Mouse (Mus musculus) heart, embryonic 12.5 days (tissue): ENCODE measurements around the gene Zfp597. TPM values are rescaled to one million over a fixed set of nuclear protein-coding genes. Genes with fewer than 3 reads are reported as not detected.
A peak's percentile ranks its signal among the peaks of the same experiment; 100 is the strongest.

Experiments
- ATAC-seq: fragments of 200-750 bp; cut with Nextera tagmentation; 2 replicates; pipeline ENCODE4 v1.8.0; 2017; ENCODE audit warnings: moderate TSS enrichment, moderate library complexity; ENCODE audit not compliant: insufficient number of reproducible peaks, low FRiP score
- H3K27ac ChIP-seq: fragments of 300-500 bp; sonication (generic); 2 replicates; pipeline ENCODE4 v1.5.1; 2016; ENCODE audit warnings: mild to moderate bottlenecking, moderate library complexity; ENCODE audit not compliant: poor library complexity, severe bottlenecking
- H3K27me3 ChIP-seq: fragments of 300-500 bp; sonication (generic); replicated peaks from 2 replicates; pipeline ENCODE4 v1.6.1; 2016; ENCODE audit warnings: mild to moderate bottlenecking, moderate library complexity
- H3K36me3 ChIP-seq: fragments of 300-500 bp; sonication (generic); 2 replicates; pipeline ENCODE4 v1.6.1; 2016; ENCODE audit warnings: mild to moderate bottlenecking, moderate library complexity
- H3K4me1 ChIP-seq: fragments of 300-500 bp; sonication (generic); replicated peaks from 2 replicates; pipeline ENCODE4 v1.6.1; 2016; ENCODE audit warnings: mild to moderate bottlenecking
- H3K4me2 ChIP-seq: fragments of 300-500 bp; sonication (generic); 2 replicates; pipeline ENCODE4 v1.6.1; 2016; ENCODE audit warnings: mild to moderate bottlenecking, moderate library complexity
- H3K4me3 ChIP-seq: fragments of 300-500 bp; sonication (generic); 2 replicates; pipeline ENCODE4 v1.5.1; 2016; ENCODE audit warnings: mild to moderate bottlenecking
- H3K9ac ChIP-seq: fragments of 300-500 bp; sonication (generic); 2 replicates; pipeline ENCODE4 v1.6.1; 2016; ENCODE audit warnings: mild to moderate bottlenecking, moderate library complexity
- H3K9me3 ChIP-seq: fragments of 300-500 bp; sonication (generic); replicated peaks from 2 replicates; pipeline ENCODE4 v1.6.1; 2016; ENCODE audit warnings: mild to moderate bottlenecking, moderate library complexity
- WGBS: fragments of 180-500 bp; shearing (Covaris S2); methylation state at CpG from one replicate; pipeline ENCODE4 v1.1.7; 2016; 5-methylcytosine and 5-hydroxymethylcytosine counted together
- polyA plus RNA-seq: library from polyadenylated mRNA; unstranded; fragments of >200 nt; fragmentation: Nextera tagmentation; extraction: Ambion mirVana; gene quantifications from 2 replicates; pipeline ENCODE4 v1.2.1, GENCODE M21; 2016

Gene Zfp597
- 6.5 and 7.8 TPM in 2 replicates for polyA plus RNA-seq

- H3K9me3 ChIP-seq = no peaks in the 10 kb centered on the region
- under 1% methylated on average over 88 of the region's 88 CpGs for WGBS
- peak within 1 kb of the TSS; percentile 88 for H3K9ac ChIP-seq
- peak; percentile 99 for ATAC-seq
- peaks cover 12% of the 10 kb centered on the region for H3K36me3 ChIP-seq
- H3K4me2 ChIP-seq = peak within 1 kb of the TSS; percentile 78
- peak within 1 kb of the TSS; percentile 94 for H3K27ac ChIP-seq
- H3K4me1 ChIP-seq = peaks cover 16% of the 10 kb centered on the region
- peak within 1 kb of the TSS; percentile 78 for H3K4me3 ChIP-seq
- no peaks in the 10 kb centered on the region for H3K27me3 ChIP-seq
Observed at GRCm38 (mm10) chr16:3884201-3885064, at the start of gene Zfp597, which contains the start of gene Gm20695. Gene Zfp597, minus strand, starts transcription at chr16:3884561. Gene Gm20695, plus strand, starts transcription at chr16:3884648.

- Histone ChIP-seq H3K27me3 (no peaks in the 10 kb centered on the region), H3K9me3 (no peaks in the 10 kb centered on the region), H3K9ac (no peak overlapping the region), H3K27ac (no peak overlapping the region), H3K4me3 (no peak overlapping the region), H3K4me1 (no peaks in the 10 kb centered on the region), H3K4me2 (no peak overlapping the region), H3K36me3 (peaks cover 66% of the 10 kb centered on the region)
- ATAC-seq = no peak
- WGBS = 82% methylated on average over 1 of the region's 1 CpGs
Observed at GRCm38 (mm10) chr16:3934091-3934490, 49.7 kb upstream of the Zfp597 start.

GRCm38 (mm10) chr16:3933536-3933935, 49.2 kb upstream of the Zfp597 start:
- Histone ChIP-seq H3K36me3 (peaks cover 66% of the 10 kb centered on the region), H3K27me3 (no peaks in the 10 kb centered on the region)
- no peak for ATAC-seq

GRCm38 (mm10) chr16:3929151-3929550, 44.8 kb upstream of the Zfp597 start:
- H3K4me2 ChIP-seq = no peak overlapping the region
- H3K4me1 ChIP-seq = no peaks in the 10 kb centered on the region
- no peak overlapping the region for H3K4me3 ChIP-seq
- no peak overlapping the region for H3K9ac ChIP-seq
- H3K27ac ChIP-seq = no peak overlapping the region
- no peak for ATAC-seq
- 70% methylated on average over 7 of the region's 7 CpGs for WGBS
- no peaks in the 10 kb centered on the region for H3K27me3 ChIP-seq
- no peaks in the 10 kb centered on the region for H3K9me3 ChIP-seq
- peaks cover 63% of the 10 kb centered on the region for H3K36me3 ChIP-seq

More at GRCm38 (mm10) chr16:3933536-3933935, 49.2 kb upstream of the Zfp597 start:
- H3K27ac ChIP-seq = no peak overlapping the region
- 86% methylated on average over 6 of the region's 6 CpGs for WGBS
- no peak overlapping the region for H3K9ac ChIP-seq
- H3K4me1 ChIP-seq = no peaks in the 10 kb centered on the region
- no peaks in the 10 kb centered on the region for H3K9me3 ChIP-seq
- H3K4me2 ChIP-seq = no peak overlapping the region
- no peak overlapping the region for H3K4me3 ChIP-seq

GRCm38 (mm10) chr16:3928582-3928981, 44.2 kb upstream of the Zfp597 start:
- Histone ChIP-seq H3K4me2 (no peak overlapping the region), H3K27me3 (no peaks in the 10 kb centered on the region), H3K36me3 (peaks cover 63% of the 10 kb centered on the region), H3K4me1 (no peaks in the 10 kb centered on the region), H3K27ac (no peak overlapping the region), H3K4me3 (no peak overlapping the region), H3K9me3 (no peaks in the 10 kb centered on the region), H3K9ac (no peak overlapping the region)
- ATAC-seq = no peak
- WGBS = 21% methylated on average over 1 of the region's 1 CpGs

GRCm38 (mm10) chr16:3923966-3924365, 39.6 kb upstream of the Zfp597 start:
- H3K36me3 ChIP-seq = peaks cover 67% of the 10 kb centered on the region
- no peak overlapping the region for H3K27ac ChIP-seq
- H3K9ac ChIP-seq = no peak overlapping the region
- no peaks in the 10 kb centered on the region for H3K9me3 ChIP-seq
- 80% methylated on average over 4 of the region's 4 CpGs for WGBS
- no peaks in the 10 kb centered on the region for H3K4me1 ChIP-seq
- ATAC-seq = no peak
- H3K4me3 ChIP-seq = no peak overlapping the region
- H3K27me3 ChIP-seq = no peaks in the 10 kb centered on the region
- H3K4me2 ChIP-seq = no peak overlapping the region

- Histone ChIP-seq H3K4me1 (no peaks in the 10 kb centered on the region), H3K27me3 (no peaks in the 10 kb centered on the region), H3K4me3 (no peak overlapping the region), H3K27ac (no peak overlapping the region), H3K36me3 (peaks cover 64% of the 10 kb centered on the region), H3K4me2 (no peak overlapping the region), H3K9me3 (no peaks in the 10 kb centered on the region), H3K9ac (no peak overlapping the region)
- WGBS = 75% methylated on average over 3 of the region's 3 CpGs
- ATAC-seq = no peak
Observed at GRCm38 (mm10) chr16:3923515-3923914, 39.2 kb upstream of the Zfp597 start.

GRCm38 (mm10) chr16:3920756-3921155, 36.4 kb upstream of the Zfp597 start:
- Histone ChIP-seq H3K4me3 (no peak overlapping the region), H3K36me3 (peaks cover 58% of the 10 kb centered on the region), H3K9me3 (no peaks in the 10 kb centered on the region), H3K27me3 (no peaks in the 10 kb centered on the region), H3K4me2 (no peak overlapping the region), H3K27ac (no peak overlapping the region), H3K4me1 (no peaks in the 10 kb centered on the region), H3K9ac (no peak overlapping the region)
- WGBS = 81% methylated on average over 2 of the region's 2 CpGs
- no peak for ATAC-seq

GRCm38 (mm10) chr16:3909118-3909517, 24.8 kb upstream of the Zfp597 start:
- Histone ChIP-seq H3K27ac (peak overlapping the region; percentile 56), H3K4me2 (peak overlapping the region; percentile 87), H3K36me3 (peaks cover 53% of the 10 kb centered on the region), H3K27me3 (no peaks in the 10 kb centered on the region), H3K9me3 (no peaks in the 10 kb centered on the region), H3K4me3 (peak overlapping the region; percentile 72), H3K4me1 (peaks cover 6% of the 10 kb centered on the region), H3K9ac (peak overlapping the region; percentile 84)
- ATAC-seq = no peak
- 10% methylated on average over 20 of the region's 20 CpGs for WGBS

- WGBS = under 1% methylated on average over 33 of the region's 33 CpGs
- Histone ChIP-seq H3K36me3 (peaks cover 53% of the 10 kb centered on the region), H3K9ac (peak within 1 kb of the TSS; percentile 84)
Observed at GRCm38 (mm10) chr16:3908537-3909111, 24.3 kb upstream of the Zfp597 start, which contains the start of the genes 1700037C18Rik and Cluap1. Gene 1700037C18Rik, minus strand, starts transcription at chr16:3908689. Gene Cluap1, plus strand, starts transcription at chr16:3908801.

GRCm38 (mm10) chr16:3907471-3907870, 23.1 kb upstream of the Zfp597 start:
- Histone ChIP-seq H3K27ac (no peak overlapping the region), H3K4me3 (no peak overlapping the region), H3K9me3 (no peaks in the 10 kb centered on the region), H3K36me3 (peaks cover 50% of the 10 kb centered on the region), H3K9ac (no peak overlapping the region), H3K4me2 (no peak overlapping the region), H3K4me1 (peaks cover 6% of the 10 kb centered on the region), H3K27me3 (no peaks in the 10 kb centered on the region)
- WGBS = 65% methylated on average over 2 of the region's 2 CpGs
- ATAC-seq = no peak

More at GRCm38 (mm10) chr16:3908537-3909111, 24.3 kb upstream of the Zfp597 start, which contains the start of the genes 1700037C18Rik and Cluap1:
- H3K4me2 ChIP-seq = peak within 1 kb of the TSS; percentile 87
- H3K4me1 ChIP-seq = peaks cover 6% of the 10 kb centered on the region
- H3K27me3 ChIP-seq = no peaks in the 10 kb centered on the region
- ATAC-seq = peak; percentile 98
- peak within 1 kb of the TSS; percentile 56 for H3K27ac ChIP-seq
- H3K9me3 ChIP-seq = no peaks in the 10 kb centered on the region
- peak within 1 kb of the TSS; percentile 72 for H3K4me3 ChIP-seq
